Mouse (Mus musculus) MEL (cell line): ENCODE results near the gene Abca5. TPM values are rescaled to one million over a fixed set of nuclear protein-coding genes. Genes with fewer than 3 reads are reported as not detected.

ENCODE experiments used
- DNase-seq: peaks from one replicate; pipeline ENCODE4 v3.0.0; 2011; ENCODE audit warnings: low read depth, low spot score
- H3K27ac ChIP-seq: 2 replicates; pipeline ENCODE4 v1.5.1; 2012; ENCODE audit warnings: low read depth, mild to moderate bottlenecking, control low read depth, low read length, moderate library complexity; ENCODE audit not compliant: control insufficient read depth
- H3K27me3 ChIP-seq, 2 experiments: fragments of 150-350 bp in 1 of 2; sonication (generic) in 1 of 2; 2 replicates each; pipeline ENCODE4 v1.6.1; 2012; ENCODE audit warnings: low read length in 2 of 2, mild to moderate bottlenecking in 2 of 2, improper control_type of control experiment in 1 of 2, moderate library complexity in 1 of 2; ENCODE audit not compliant: insufficient read depth in 2 of 2, control insufficient read depth in 1 of 2
- H3K36me3 ChIP-seq, 2 experiments: 2 replicates each; pipeline ENCODE4 v1.6.1; 2012 to 2014; ENCODE audit warnings: low read length in 2 of 2, improper control_type of control experiment in 1 of 2, inconsistent platforms in 1 of 2, mild to moderate bottlenecking in 1 of 2; ENCODE audit not compliant: insufficient read depth in 2 of 2, control insufficient read depth in 1 of 2
- H3K4me1 ChIP-seq, 2 experiments: fragments of 150-350 bp in 1 of 2; sonication (generic) in 1 of 2; 2 replicates each; pipeline ENCODE4 v1.6.1; 2012; ENCODE audit warnings: low read length in 2 of 2, improper control_type of control experiment in 1 of 2, mild to moderate bottlenecking in 1 of 2; ENCODE audit not compliant: insufficient read depth in 2 of 2, control insufficient read depth in 1 of 2
- H3K4me3 ChIP-seq, 2 experiments: fragments of 150-350 bp in 1 of 2; sonication (generic) in 1 of 2; 2 replicates each; pipeline ENCODE4 v1.5.1; 2012; ENCODE audit warnings: low read depth in 2 of 2, low read length in 2 of 2, mild to moderate bottlenecking in 2 of 2, moderate library complexity in 2 of 2, control low read depth in 1 of 2, improper control_type of control experiment in 1 of 2; ENCODE audit not compliant: control insufficient read depth in 1 of 2, insufficient read depth in 1 of 2
- H3K79me2 ChIP-seq: 2 replicates; pipeline ENCODE4 v1.6.1; 2012; ENCODE audit warnings: mild to moderate bottlenecking, low read length, moderate library complexity; ENCODE audit not compliant: control insufficient read depth, poor library complexity, insufficient read depth
- H3K9ac ChIP-seq: 2 replicates; pipeline ENCODE4 v1.6.1; 2012; ENCODE audit warnings: low read depth, mild to moderate bottlenecking, control low read depth, low read length, moderate library complexity; ENCODE audit not compliant: control insufficient read depth, poor library complexity, severe bottlenecking
- H3K9me3 ChIP-seq: fragments of 150-350 bp; sonication (generic); replicated peaks from 2 replicates; pipeline ENCODE4 v1.6.1; 2012; ENCODE audit warnings: mild to moderate bottlenecking, low read length, improper control_type of control experiment, moderate library complexity; ENCODE audit not compliant: insufficient read depth
- CTCF ChIP-seq, 3 experiments: IDR thresholded peaks in 2 of 3; conservative IDR thresholded peaks in 1 of 3; 2 replicates each; pipeline ENCODE4 v1.5.1; 2011 to 2012; ENCODE audit warnings: low read length in 3 of 3, low read depth in 2 of 3, mild to moderate bottlenecking in 2 of 3, improper control_type of control experiment in 1 of 3, inconsistent platforms in 1 of 3, mixed read lengths in 1 of 3, moderate library complexity in 1 of 3; ENCODE audit not compliant: control insufficient read depth in 1 of 3, insufficient read depth in 1 of 3, poor library complexity in 1 of 3, severe bottlenecking in 1 of 3
- ELF1 ChIP-seq: IDR thresholded peaks from 2 replicates; pipeline ENCODE4 v1.6.1; 2014; ENCODE audit warnings: low read depth, mild to moderate bottlenecking, inconsistent platforms, low read length, improper control_type of control experiment, moderate library complexity
- ETS1 ChIP-seq: IDR thresholded peaks from 2 replicates; pipeline ENCODE4 v1.6.1; 2012; ENCODE audit warnings: low read depth, mild to moderate bottlenecking, inconsistent platforms, low read length, improper control_type of control experiment, moderate library complexity
- GATA1 ChIP-seq: IDR thresholded peaks from 2 replicates; pipeline ENCODE4 v1.6.1; 2011; ENCODE audit warnings: low read depth, low read length, improper control_type of control experiment
- KAT2A ChIP-seq: conservative IDR thresholded peaks from 2 replicates; pipeline ENCODE4 v1.6.1; 2012; ENCODE audit warnings: low read depth, low read length, improper control_type of control experiment, inconsistent platforms
- MYB ChIP-seq: IDR thresholded peaks from 2 replicates; pipeline ENCODE4 v1.6.1; 2011; ENCODE audit warnings: mild to moderate bottlenecking, low read depth, low read length, improper control_type of control experiment
- NRF1 ChIP-seq: IDR thresholded peaks from 2 replicates; pipeline ENCODE4 v1.6.1; 2014; ENCODE audit warnings: low read depth, mild to moderate bottlenecking, inconsistent platforms, low read length, improper control_type of control experiment, moderate library complexity; ENCODE audit not compliant: poor library complexity, insufficient read depth, severe bottlenecking
- RAD21 ChIP-seq: IDR thresholded peaks from 2 replicates; pipeline ENCODE4 v1.6.1; 2011; ENCODE audit warnings: mild to moderate bottlenecking, low read depth, low read length, improper control_type of control experiment
- SMC3 ChIP-seq: IDR thresholded peaks from 2 replicates; pipeline ENCODE4 v1.6.1; 2011; ENCODE audit warnings: low read depth, low read length, improper control_type of control experiment
- TCF12 ChIP-seq: IDR thresholded peaks from 2 replicates; pipeline ENCODE4 v1.6.1; 2014; ENCODE audit warnings: low read depth, mild to moderate bottlenecking, inconsistent platforms, low read length, improper control_type of control experiment, moderate library complexity
- ZKSCAN1 ChIP-seq: IDR thresholded peaks from 2 replicates; pipeline ENCODE4 v1.6.1; 2012; ENCODE audit warnings: low read depth, mild to moderate bottlenecking, inconsistent platforms, low read length, improper control_type of control experiment, moderate library complexity
- ZMIZ1 ChIP-seq: IDR thresholded peaks from 2 replicates; pipeline ENCODE4 v1.6.1; 2012; ENCODE audit warnings: low read depth, mild to moderate bottlenecking, inconsistent platforms, low read length, improper control_type of control experiment, moderate library complexity
- polyA plus RNA-seq, 2 experiments: library from polyadenylated mRNA; stranded (reverse) in 1 of 2; unstranded in 1 of 2; fragments of >175 nt in 1 of 2; fragments of >200 nt in 1 of 2; gene quantifications; 2 replicates each; pipeline versions ENCODE4 v1.2.1 to v1.2.4; 2012; ENCODE audit warnings: low replicate concordance in 2 of 2, low read depth in 1 of 2; ENCODE audit not compliant: insufficient read length in 2 of 2, insufficient read depth in 1 of 2, missing spikeins in 1 of 2
- total RNA-seq: library from RNA; depleted of rRNA; stranded (reverse); fragments of 300-350 nt; gene quantifications from 2 replicates; pipeline ENCODE4 v1.2.3, GENCODE M21; 2012

Abca5 gene
- total and polyA plus RNA-seq, 3 experiments = 0.35 to 0.78 TPM; not detected in 1

- no peaks in the 10 kb centered on the region; a peak in 1 of 4 replicates for H3K27me3 ChIP-seq
- no peaks in the 10 kb centered on the region for H3K9me3 ChIP-seq
- no peak for TF ChIP-seq NRF1
- peak; percentile 10 for TF ChIP-seq RAD21
- peak; percentile 29 to 49 (median 35); a peak in 4 of 6 replicates for TF ChIP-seq CTCF (IDR thresholded peaks at IDR 0.05 in 2 of 3, conservative IDR thresholded peaks at IDR 0.05 in 1 of 3; ENCODE audit: control insufficient read depth in 1 of 3, insufficient read depth in 1 of 3, low read depth in 2 of 3, low read length in 3 of 3, poor library complexity in 1 of 3, severe bottlenecking in 1 of 3)
- H3K36me3 ChIP-seq = peaks cover 0 to 8% of the 10 kb centered on the region in 2 experiments; a peak in 2 of 4 replicates
- no peak overlapping the region for H3K27ac ChIP-seq
- DNase-seq = peak; percentile 54
- peaks cover 0 to 8% of the 10 kb centered on the region in 2 experiments; a peak in 1 of 4 replicates for H3K4me1 ChIP-seq
- H3K79me2 ChIP-seq = no peaks in the 10 kb centered on the region
- no peak overlapping the region for H3K9ac ChIP-seq
- H3K4me3 ChIP-seq = no peak overlapping the region
Observed at GRCm38 (mm10) chr11:110290586-110290985, 46.9 kb downstream of the Abca5 start.

GRCm38 (mm10) chr11:110288423-110288822 is 49.1 kb downstream of the Abca5 start:
- H3K36me3 ChIP-seq = peaks cover 0 to 12% of the 10 kb centered on the region in 2 experiments; a peak in 2 of 4 replicates
- H3K9ac ChIP-seq = no peak overlapping the region
- H3K4me1 ChIP-seq = peaks cover 0 to 11% of the 10 kb centered on the region in 2 experiments; a peak in 1 of 4 replicates
- peak; percentile 22 for DNase-seq
- no peaks in the 10 kb centered on the region for H3K9me3 ChIP-seq
- no peaks in the 10 kb centered on the region for H3K79me2 ChIP-seq
- TF ChIP-seq ZMIZ1 = no peak
- TF ChIP-seq ELF1 = no peak
- no peak for TF ChIP-seq MYB
- TF ChIP-seq KAT2A = no peak
- peak in 2 of 3 experiments; percentile 12 to 14; a peak in 1 of 6 replicates for TF ChIP-seq CTCF (IDR thresholded peaks at IDR 0.05 in 2 of 3, conservative IDR thresholded peaks at IDR 0.05 in 1 of 3; ENCODE audit: control insufficient read depth in 1 of 3, insufficient read depth in 1 of 3, low read depth in 2 of 3, low read length in 3 of 3, poor library complexity in 1 of 3, severe bottlenecking in 1 of 3)
- no peak for TF ChIP-seq ZKSCAN1
- TF ChIP-seq TCF12 = no peak
- no peak for TF ChIP-seq SMC3
- H3K27ac ChIP-seq = no peak overlapping the region
- no peaks in the 10 kb centered on the region; a peak in 1 of 4 replicates for H3K27me3 ChIP-seq
- H3K4me3 ChIP-seq = no peak overlapping the region

DNA sequence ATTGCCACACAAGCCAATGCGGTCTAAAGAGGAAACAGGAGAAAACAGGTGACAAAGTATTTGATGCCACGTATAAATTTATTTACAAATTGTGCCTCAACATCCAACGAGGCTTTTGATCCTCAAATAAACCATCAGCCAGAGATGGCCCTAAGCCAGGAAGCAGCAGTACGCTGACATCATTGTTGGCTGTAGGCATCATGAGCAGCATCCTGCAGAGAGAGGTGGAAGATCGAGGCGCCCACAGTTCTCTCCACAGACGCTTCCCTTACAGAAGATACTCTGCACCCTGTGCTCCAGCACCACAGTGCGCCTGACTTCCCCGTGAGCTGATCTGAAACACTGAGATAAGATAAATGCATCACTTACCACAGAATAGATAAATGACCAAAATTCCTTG is 49.8 kb downstream of the Abca5 start:
- Histone ChIP-seq H3K9ac (no peak overlapping the region), H3K27ac (no peak overlapping the region), H3K27me3 (no peaks in the 10 kb centered on the region; a peak in 1 of 4 replicates), H3K79me2 (no peaks in the 10 kb centered on the region), H3K9me3 (no peaks in the 10 kb centered on the region), H3K4me1 (peaks cover 0 to 11% of the 10 kb centered on the region in 2 experiments; a peak in 1 of 4 replicates), H3K36me3 (peaks cover 0 to 12% of the 10 kb centered on the region in 2 experiments; a peak in 2 of 4 replicates), H3K4me3 (no peak overlapping the region)
- DNase-seq = peak; percentile 32
- TF ChIP-seq ETS1 (no peak), GATA1 (peak; percentile 66)
